Mouse (Mus musculus) brain, embryonic 14.5 days (tissue): ENCODE data around the gene Atxn10.

Experiments
- CTCF ChIP-seq: fragments of 200-500 bp; IDR thresholded peaks from 2 replicates; pipeline ENCODE4 v1.5.1; 2012; ENCODE audit warnings: inconsistent platforms, mild to moderate bottlenecking, moderate library complexity, borderline replicate concordance; ENCODE audit not compliant: insufficient read depth, insufficient read length; ENCODE audit errors: extremely low read depth
- POLR2A ChIP-seq: fragments of 200-500 bp; IDR thresholded peaks from 2 replicates; pipeline ENCODE4 v1.6.1; 2012; ENCODE audit warnings: mild to moderate bottlenecking, inconsistent platforms, borderline replicate concordance; ENCODE audit not compliant: poor library complexity, insufficient read depth, insufficient read length, severe bottlenecking; ENCODE audit errors: extremely low read depth

GRCm38 (mm10) chr15:85337979-85338378 lies 1.9 kb downstream of the Atxn10 start:
- TF ChIP-seq CTCF (no peak), POLR2A (no peak)
